Mouse (Mus musculus) kidney, embryonic 14.5 days (tissue): ENCODE measurements around the gene Lsmem1. TPM values are rescaled to one million over a fixed set of nuclear protein-coding genes. Genes with fewer than 3 reads are reported as not detected.

ENCODE experiments used
- ATAC-seq: fragments of 200-750 bp; cut with Nextera tagmentation; 2 replicates; pipeline ENCODE4 v1.8.0; 2017; ENCODE audit warnings: moderate number of reproducible peaks, mild to moderate bottlenecking, moderate TSS enrichment, moderate library complexity; ENCODE audit not compliant: low FRiP score, low TSS enrichment
- H3K27ac ChIP-seq: fragments of 300-500 bp; sonication (generic); 2 replicates; pipeline ENCODE4 v1.5.1; 2014; ENCODE audit warnings: low read depth, mild to moderate bottlenecking, low read length, moderate library complexity, mixed read lengths
- H3K27me3 ChIP-seq: fragments of 300-500 bp; sonication (generic); 2 replicates; pipeline ENCODE4 v1.6.1; 2014; ENCODE audit warnings: mild to moderate bottlenecking, low read length; ENCODE audit not compliant: control insufficient read depth, insufficient read depth
- H3K36me3 ChIP-seq: fragments of 300-500 bp; sonication (generic); 2 replicates; pipeline ENCODE4 v1.6.1; 2014; ENCODE audit warnings: low read length, mixed read lengths; ENCODE audit not compliant: control insufficient read depth, insufficient read depth
- H3K4me1 ChIP-seq: fragments of 300-500 bp; sonication (generic); 2 replicates; pipeline ENCODE4 v1.6.1; 2014; ENCODE audit warnings: low read length, mixed read lengths; ENCODE audit not compliant: control insufficient read depth, insufficient read depth
- H3K4me2 ChIP-seq: fragments of 300-500 bp; sonication (generic); replicated peaks from 2 replicates; pipeline ENCODE4 v1.6.1; 2014; ENCODE audit warnings: low read depth, mild to moderate bottlenecking, low read length
- H3K4me3 ChIP-seq: fragments of 300-500 bp; sonication (generic); 2 replicates; pipeline ENCODE4 v1.5.1; 2014; ENCODE audit warnings: mild to moderate bottlenecking, low read length
- H3K9ac ChIP-seq: fragments of 300-500 bp; sonication (generic); 2 replicates; pipeline ENCODE4 v1.6.1; 2014; ENCODE audit warnings: low read depth, mild to moderate bottlenecking, low read length, moderate library complexity
- H3K9me3 ChIP-seq: fragments of 300-500 bp; sonication (generic); 2 replicates; pipeline ENCODE4 v1.6.1; 2016; ENCODE audit warnings: low read length; ENCODE audit not compliant: control insufficient read depth
- WGBS: fragments of 180-500 bp; shearing (Covaris S2); extraction: QIAGEN DNeasy Blood & Tissue Kit; methylation state at CpG from one replicate; pipeline ENCODE4 v1.1.7; 2014; 5-methylcytosine and 5-hydroxymethylcytosine counted together
- polyA plus RNA-seq: library from polyadenylated mRNA; unstranded; fragments of >200 nt; fragmentation: Nextera tagmentation; extraction: Ambion mirVana; gene quantifications from 2 replicates; pipeline ENCODE4 v1.2.1, GENCODE M21; 2014

Gene Lsmem1
- polyA plus RNA-seq, 1 experiment from 2014 or later, result not detected

GRCm38 (mm10) chr12:40169675-40170074 is 29.6 kb downstream of the Lsmem1 start:
- Histone ChIP-seq H3K36me3 (no peaks in the 10 kb centered on the region), H3K4me3 (no peak overlapping the region), H3K27me3 (no peaks in the 10 kb centered on the region), H3K9ac (no peak overlapping the region), H3K9me3 (no peaks in the 10 kb centered on the region), H3K27ac (no peak overlapping the region), H3K4me2 (no peak overlapping the region), H3K4me1 (no peaks in the 10 kb centered on the region)
- WGBS, result 93% methylated on average over 1 of the region's 1 CpGs
- no peak for ATAC-seq

DNA sequence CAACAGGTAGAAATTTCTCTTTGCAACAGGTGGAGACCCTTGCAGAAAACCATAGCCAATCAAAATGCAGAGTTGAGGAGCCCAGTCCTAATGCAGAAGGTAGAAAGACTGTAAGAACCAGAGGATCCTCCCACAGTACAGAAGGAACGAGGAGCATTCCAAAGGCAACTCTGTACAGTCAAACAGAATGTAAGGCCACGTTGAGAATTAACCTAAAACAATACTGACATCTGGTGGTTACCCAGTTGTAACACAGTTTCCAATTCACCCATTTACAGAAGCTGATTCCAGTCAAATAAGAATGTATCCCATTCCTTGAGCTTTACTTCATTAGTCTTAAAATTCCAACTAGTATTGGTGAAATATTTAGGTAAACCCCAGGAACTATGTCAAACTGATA is 34.7 kb downstream of the Lsmem1 start:
- peak; percentile 76; the same call in 1 of the 2 replicates for ATAC-seq
- H3K27ac ChIP-seq, result no peak overlapping the region
- H3K4me1 ChIP-seq, result no peaks in the 10 kb centered on the region
- H3K4me3 ChIP-seq, result no peak overlapping the region
- H3K27me3 ChIP-seq, result no peaks in the 10 kb centered on the region
- H3K4me2 ChIP-seq, result no peak overlapping the region
- no peaks in the 10 kb centered on the region for H3K9me3 ChIP-seq
- no peak overlapping the region for H3K9ac ChIP-seq
- 8% methylated on average over 2 of the region's 2 CpGs for WGBS
- no peaks in the 10 kb centered on the region for H3K36me3 ChIP-seq

GRCm38 (mm10) chr12:40160777-40161176 is 38.5 kb downstream of the Lsmem1 start:
- Histone ChIP-seq H3K4me1 (no peaks in the 10 kb centered on the region), H3K36me3 (no peaks in the 10 kb centered on the region), H3K4me2 (no peak overlapping the region), H3K27me3 (no peaks in the 10 kb centered on the region), H3K9me3 (no peaks in the 10 kb centered on the region), H3K27ac (no peak overlapping the region), H3K9ac (no peak overlapping the region), H3K4me3 (no peak overlapping the region)
- ATAC-seq, result no peak
- 72% methylated on average over 2 of the region's 2 CpGs for WGBS

DNA sequence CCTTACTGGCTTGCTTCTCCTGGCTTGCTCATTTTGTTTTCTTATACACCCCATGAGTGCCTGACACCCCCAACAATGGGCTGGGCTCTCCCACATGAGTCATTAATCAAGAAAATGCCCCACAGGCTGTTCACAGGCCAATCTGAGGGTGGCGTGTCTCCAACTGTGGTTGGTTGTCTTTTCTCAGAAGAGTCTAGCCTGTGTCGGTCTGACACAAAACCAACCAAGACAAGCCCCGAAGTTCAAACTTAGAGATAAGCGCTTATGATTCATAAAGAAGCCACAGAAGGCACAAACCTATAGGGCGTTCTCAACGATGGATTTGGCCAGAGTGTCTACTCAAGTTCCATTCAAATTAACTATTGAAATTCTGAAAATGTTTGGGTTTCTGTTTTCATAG is 45.1 kb downstream of the Lsmem1 start:
- ATAC-seq, result no peak
- Histone ChIP-seq H3K27ac (no peak overlapping the region), H3K9me3 (no peaks in the 10 kb centered on the region), H3K4me1 (no peaks in the 10 kb centered on the region), H3K4me2 (no peak overlapping the region), H3K27me3 (no peaks in the 10 kb centered on the region), H3K4me3 (no peak overlapping the region), H3K9ac (no peak overlapping the region), H3K36me3 (no peaks in the 10 kb centered on the region)
- WGBS, result 87% methylated on average over 6 of the region's 6 CpGs

- Histone ChIP-seq H3K9ac (no peak overlapping the region), H3K4me2 (no peak overlapping the region), H3K27me3 (no peaks in the 10 kb centered on the region), H3K4me1 (no peaks in the 10 kb centered on the region), H3K9me3 (no peaks in the 10 kb centered on the region), H3K27ac (no peak overlapping the region), H3K36me3 (no peaks in the 10 kb centered on the region), H3K4me3 (no peak overlapping the region)
- WGBS, result 72% methylated on average over 8 of the region's 8 CpGs
- ATAC-seq, result no peak
Observed at GRCm38 (mm10) chr12:40152353-40153069, 46.8 kb downstream of the Lsmem1 start.

DNA sequence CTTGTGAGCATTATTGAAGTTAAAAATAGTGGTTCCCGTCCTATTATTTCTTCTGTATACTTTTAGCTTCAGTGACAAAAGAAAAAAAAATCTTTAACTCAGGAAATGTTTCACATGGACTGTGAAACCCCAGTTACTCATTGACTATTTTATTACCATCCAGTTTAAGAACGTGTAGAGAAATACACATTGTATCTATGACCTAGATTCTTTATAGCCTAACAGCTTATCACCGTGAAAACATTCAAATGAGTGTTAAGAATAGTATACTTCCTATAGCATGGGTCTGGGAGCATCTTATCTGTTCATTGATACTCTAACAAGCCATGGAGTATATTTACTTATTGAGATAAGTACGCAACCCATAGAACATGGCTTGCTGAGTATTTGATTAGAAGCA is 52.0 kb downstream of the Lsmem1 start:
- WGBS, result 59% methylated on average over 4 of the region's 4 CpGs
- no peak for ATAC-seq

GRCm38 (mm10) chr12:40146510-40146909 is 52.8 kb downstream of the Lsmem1 start:
- Histone ChIP-seq H3K4me2 (no peak overlapping the region), H3K4me1 (no peaks in the 10 kb centered on the region), H3K27ac (no peak overlapping the region), H3K27me3 (no peaks in the 10 kb centered on the region), H3K9ac (no peak overlapping the region), H3K4me3 (no peak overlapping the region), H3K36me3 (no peaks in the 10 kb centered on the region), H3K9me3 (no peaks in the 10 kb centered on the region)
- no peak for ATAC-seq
- 58% methylated on average over 5 of the region's 5 CpGs for WGBS

More for the DNA sequence above, 52.0 kb downstream of the Lsmem1 start:
- no peak overlapping the region for H3K4me2 ChIP-seq
- H3K9me3 ChIP-seq, result no peaks in the 10 kb centered on the region
- H3K36me3 ChIP-seq, result no peaks in the 10 kb centered on the region
- no peak overlapping the region for H3K9ac ChIP-seq
- no peaks in the 10 kb centered on the region for H3K27me3 ChIP-seq
- no peak overlapping the region for H3K4me3 ChIP-seq
- no peak overlapping the region for H3K27ac ChIP-seq
- no peaks in the 10 kb centered on the region for H3K4me1 ChIP-seq

GRCm38 (mm10) chr12:40140706-40141105 is 58.6 kb downstream of the Lsmem1 start:
- ATAC-seq, result no peak
- H3K36me3 ChIP-seq, result no peaks in the 10 kb centered on the region
- no peaks in the 10 kb centered on the region for H3K4me1 ChIP-seq
- H3K9me3 ChIP-seq, result no peaks in the 10 kb centered on the region
- H3K27me3 ChIP-seq, result no peaks in the 10 kb centered on the region
- H3K27ac ChIP-seq, result no peak overlapping the region
- H3K4me2 ChIP-seq, result no peak overlapping the region
- no peak overlapping the region for H3K9ac ChIP-seq
- 71% methylated on average over 5 of the region's 5 CpGs for WGBS
- no peak overlapping the region for H3K4me3 ChIP-seq

GRCm38 (mm10) chr12:40139484-40140245 is 59.6 kb downstream of the Lsmem1 start:
- ATAC-seq, result 0 out of 2 replicates have a peak, but pooled peaks have one; percentile 20
- WGBS, result 69% methylated on average over 8 of the region's 8 CpGs

More at GRCm38 (mm10) chr12:40139484-40140245, 59.6 kb downstream of the Lsmem1 start:
- no peak overlapping the region for H3K4me2 ChIP-seq
- H3K4me1 ChIP-seq, result no peaks in the 10 kb centered on the region
- H3K4me3 ChIP-seq, result no peak overlapping the region
- H3K9me3 ChIP-seq, result no peaks in the 10 kb centered on the region
- H3K9ac ChIP-seq, result no peak overlapping the region
- no peak overlapping the region for H3K27ac ChIP-seq
- H3K27me3 ChIP-seq, result no peaks in the 10 kb centered on the region
- no peaks in the 10 kb centered on the region for H3K36me3 ChIP-seq
